Mouse (Mus musculus): ENCODE results near the gene A130010J15Rik.

DNA sequence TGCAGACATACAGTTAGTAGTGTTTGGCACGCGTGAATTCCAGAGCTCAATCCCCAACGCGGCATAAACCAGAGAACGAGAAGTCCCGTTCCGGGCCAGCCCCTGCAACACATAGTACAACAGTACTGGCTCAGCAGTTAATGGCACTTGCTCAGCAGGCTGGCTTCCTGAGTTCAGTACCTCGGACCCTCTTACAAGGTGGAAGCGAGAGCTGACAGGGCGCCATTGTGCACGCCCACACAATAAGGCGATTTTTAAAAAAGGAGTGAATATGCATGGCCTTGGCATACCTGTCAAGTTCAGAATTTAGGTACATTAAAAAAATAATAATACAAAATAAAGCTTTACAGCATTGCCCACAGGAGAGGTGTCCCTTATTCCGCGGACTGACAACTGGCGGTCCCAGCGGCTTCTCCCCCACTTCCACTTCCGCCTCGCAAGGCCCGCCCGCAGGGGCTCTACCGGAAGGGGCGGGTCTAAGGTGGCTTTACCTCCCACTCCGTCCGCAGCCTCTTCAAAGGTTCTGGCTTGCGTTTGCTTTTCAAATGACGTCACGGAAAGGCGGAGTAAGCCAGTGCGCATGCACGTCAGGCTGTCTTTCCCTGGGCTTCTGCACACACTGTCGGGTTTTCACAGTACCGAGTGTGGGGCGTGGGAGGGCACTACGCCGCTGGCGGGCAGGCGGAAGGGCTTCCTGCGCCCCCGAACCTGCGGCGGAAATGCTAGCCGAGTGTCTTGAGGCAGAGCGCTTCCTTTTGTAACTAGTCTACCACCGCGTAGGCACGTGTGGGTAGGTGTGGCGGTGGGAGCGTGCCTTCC lies 5.4 kb downstream of the A130010J15Rik start:
- TF ChIP-seq GATA1 (IDR thresholded peaks at IDR 0.05; ENCODE audit: low read length), result no peak
- no peak for TF ChIP-seq TAL1 (IDR thresholded peaks at IDR 0.05; ENCODE audit: low read length)
